Comparison of ENCODE assay signal across 9 mouse cellular contexts in the genomic region with DNA sequence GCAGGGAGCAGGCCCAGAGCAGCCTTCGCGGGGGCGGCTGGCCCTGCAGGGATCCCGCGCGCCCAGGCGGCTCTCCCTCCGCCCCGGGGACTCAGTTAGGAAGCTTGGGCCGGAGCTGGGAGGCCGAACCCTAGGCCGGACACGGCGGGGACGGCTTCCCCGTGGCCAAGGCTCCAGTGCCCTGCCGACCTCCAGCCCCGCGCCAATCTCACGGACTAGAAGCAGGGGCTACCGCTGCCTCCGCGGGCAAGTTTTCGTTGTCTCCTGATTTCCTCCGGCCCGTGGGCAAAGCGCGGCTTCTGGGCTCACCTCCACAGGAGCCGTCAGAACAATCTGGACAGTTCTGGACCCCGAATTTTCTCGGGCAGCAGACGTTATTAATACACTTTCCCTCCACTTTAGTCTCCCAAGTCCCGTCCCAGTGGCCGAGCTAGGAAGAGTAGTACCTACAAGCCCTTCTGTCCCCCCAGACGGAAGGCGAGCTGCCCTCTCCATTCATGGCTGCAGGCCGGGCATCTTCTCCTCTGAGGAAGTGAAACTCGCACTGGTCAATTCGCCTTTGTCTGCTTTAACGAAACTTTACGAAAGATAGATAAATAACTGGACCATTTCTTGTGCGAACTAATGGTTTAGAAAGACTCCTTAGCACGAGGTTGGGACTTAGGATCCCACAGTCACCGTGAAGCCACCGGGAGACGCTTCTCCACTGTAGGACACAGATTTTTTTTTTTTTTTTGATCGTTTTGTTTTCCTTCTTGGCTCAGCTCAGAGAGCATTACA. TPM values are rescaled to one million over a fixed set of nuclear protein-coding genes. Genes with fewer than 3 reads are reported as not detected.
DNase-seq lines count a peak whose midpoint lies in the region; ATAC-seq and TF ChIP-seq lines count a peak whose summit lies in the region.
"Had no signal": no experiment of that assay in that cellular context is flagged by ENCODE, and none has a peak within 500 bp of the region (broad histone marks: within the 10 kb centered on the region; RNA-seq: fewer than 3 reads in every experiment).

No protein-coding gene starts in this region.

- H3K9me3 ChIP-seq in ES-Bruce4 (replicated peaks; ENCODE audit: control insufficient read depth, insufficient read depth, low read length, poor library complexity, severe bottlenecking) = no peaks in the 10 kb centered on the region; the same call in 1 of the 2 replicates
- H3K9me3 ChIP-seq in embryonic facial prominence, embryonic 11.5 days (replicated peaks; ENCODE audit: control insufficient read depth, low read length) = no peaks in the 10 kb centered on the region
- H3K9me3 ChIP-seq in midbrain, embryonic 16.5 days (replicated peaks; ENCODE audit: control insufficient read depth, low read length, poor library complexity, severe bottlenecking) = no peaks in the 10 kb centered on the region

- TF ChIP-seq POLR2A in cerebellum, adult 2 months (IDR thresholded peaks at IDR 0.05; ENCODE audit: borderline replicate concordance, insufficient read depth, low read length) = no peak
- TF ChIP-seq POLR2A in ES-Bruce4 (IDR thresholded peaks at IDR 0.05; ENCODE audit: insufficient read depth, low read length) = no peak

- peak; percentile 14 to 55 for DNase-seq in cerebellum, adult 2 months
- peak; percentile 49 for DNase-seq in embryonic facial prominence, embryonic 11.5 days (ENCODE audit: low spot score)
- peak; percentile 51 for DNase-seq in heart, postnatal 4 days
- DNase-seq in left cerebral cortex, postnatal 4 days = peak; percentile 41
- DNase-seq in T-cell, adult 2 months (ENCODE audit: low spot score) = no peak

- no peaks in the 10 kb centered on the region for H3K36me3 ChIP-seq in ES-Bruce4 (ENCODE audit: control insufficient read depth, insufficient read depth, low read length, poor library complexity, severe bottlenecking)
- no peaks in the 10 kb centered on the region for H3K36me3 ChIP-seq in embryonic facial prominence, embryonic 11.5 days (replicated peaks; ENCODE audit: control insufficient read depth, insufficient read depth, low read depth, low read length)
- H3K36me3 ChIP-seq in midbrain, embryonic 16.5 days (ENCODE audit: control insufficient read depth, insufficient read depth, low read length) = no peaks in the 10 kb centered on the region

- peak overlapping the region; percentile 21; the same call in 1 of the 2 replicates for H3K4me2 ChIP-seq in embryonic facial prominence, embryonic 11.5 days (ENCODE audit: low read depth, low read length)
- H3K4me2 ChIP-seq in midbrain, embryonic 16.5 days (ENCODE audit: low read length) = peak overlapping the region; percentile 42

- TF ChIP-seq CTCF in cerebellum, adult 2 months (IDR thresholded peaks at IDR 0.05; ENCODE audit: borderline replicate concordance, insufficient read depth, low read depth, low read length) = no peak
- TF ChIP-seq CTCF in ES-Bruce4 (IDR thresholded peaks at IDR 0.05; ENCODE audit: low read depth, low read length) = no peak

- H3K27me3 ChIP-seq in cerebellum, adult 2 months (ENCODE audit: control insufficient read depth, insufficient read depth, low read length) = peaks cover 26% of the 10 kb centered on the region
- H3K27me3 ChIP-seq in ES-Bruce4 (ENCODE audit: control insufficient read depth, insufficient read depth, low read length, poor library complexity, severe bottlenecking) = peaks cover 53% of the 10 kb centered on the region
- H3K27me3 ChIP-seq in embryonic facial prominence, embryonic 11.5 days (ENCODE audit: control insufficient read depth, insufficient read depth, low read length) = peaks cover 57% of the 10 kb centered on the region
- H3K27me3 ChIP-seq in midbrain, embryonic 16.5 days (ENCODE audit: control insufficient read depth, insufficient read depth, low read depth, low read length) = peaks cover 17% of the 10 kb centered on the region

- no peaks in the 10 kb centered on the region for H3K4me1 ChIP-seq in cerebellum, adult 2 months (ENCODE audit: control insufficient read depth, insufficient read depth, low read length)
- no peaks in the 10 kb centered on the region for H3K4me1 ChIP-seq in ES-Bruce4 (ENCODE audit: control insufficient read depth, insufficient read depth, low read length)
- H3K4me1 ChIP-seq in embryonic facial prominence, embryonic 11.5 days (ENCODE audit: control insufficient read depth, insufficient read depth, low read length) = peaks cover 8% of the 10 kb centered on the region
- peaks cover 13% of the 10 kb centered on the region for H3K4me1 ChIP-seq in midbrain, embryonic 16.5 days (ENCODE audit: control insufficient read depth, insufficient read depth, low read length)

- H3K4me3 ChIP-seq in cerebellum, adult 2 months (replicated peaks; ENCODE audit: insufficient read depth, low read depth, low read length) = no peak overlapping the region
- peak overlapping the region; percentile 33 for H3K4me3 ChIP-seq in ES-Bruce4 (ENCODE audit: low read depth, low read length)
- no peak overlapping the region for H3K4me3 ChIP-seq in embryonic facial prominence, embryonic 11.5 days (ENCODE audit: low read depth, low read length)
- H3K4me3 ChIP-seq in midbrain, embryonic 16.5 days (ENCODE audit: low read depth, low read length) = peak overlapping the region; percentile 18

- peak overlapping the region; percentile 44 for H3K9ac ChIP-seq in ES-Bruce4 (ENCODE audit: low read depth, poor library complexity, severe bottlenecking)
- peak overlapping the region; percentile 13; the same call in 1 of the 2 replicates for H3K9ac ChIP-seq in embryonic facial prominence, embryonic 11.5 days (replicated peaks; ENCODE audit: low read length)
- H3K9ac ChIP-seq in midbrain, embryonic 16.5 days (ENCODE audit: low read depth, low read length) = peak overlapping the region; percentile 50
- H3K9ac ChIP-seq: liver, embryonic 14.5 days had no signal

- TF ChIP-seq EP300 in ES-Bruce4 (IDR thresholded peaks at IDR 0.05; ENCODE audit: insufficient read depth, low read depth, low read length) = no peak

- ATAC-seq in cerebellum, adult (ENCODE audit: insufficient number of reproducible peaks, low FRiP score, low TSS enrichment) = no peak
- ATAC-seq in embryonic facial prominence, embryonic 11.5 days (replicated peaks; ENCODE audit: insufficient number of reproducible peaks, low FRiP score, low TSS enrichment, low read depth) = no peak; the same call in 1 of the 2 replicates
- 0 out of 2 replicates have a peak, but pooled peaks have one; percentile 1 for ATAC-seq in midbrain, embryonic 16.5 days

- no peak overlapping the region for H3K27ac ChIP-seq in cerebellum, adult 2 months (ENCODE audit: insufficient read depth, low read length)
- no peak overlapping the region for H3K27ac ChIP-seq in ES-Bruce4 (ENCODE audit: insufficient read depth, low read length)
- no peak overlapping the region for H3K27ac ChIP-seq in embryonic facial prominence, embryonic 11.5 days (replicated peaks; ENCODE audit: low read depth, low read length)
- peak overlapping the region; percentile 72 for H3K27ac ChIP-seq in midbrain, embryonic 16.5 days (ENCODE audit: low read length)
- H3K27ac ChIP-seq: liver, embryonic 14.5 days had no signal

- WGBS in cerebellum, adult 2 months = 12% methylated on average over 47 of the region's 47 CpGs
- WGBS in embryonic facial prominence, embryonic 11.5 days = under 1% methylated on average over 47 of the region's 47 CpGs
- WGBS in midbrain, embryonic 16.5 days = 5% methylated on average over 47 of the region's 47 CpGs

- intact Hi-C loops in left cerebral cortex, postnatal 4 days (cut with DNase I) = loop anchor here (5.0 kb wide), 1 partner anchor 519 kb away; a partner anchor contains a TSS

RNA-seq across cellular contexts. Expression of a gene that starts 8.9 kb away (rescaled TPM):
- 0.21 and 0.29 TPM in 2 replicates for polyA plus RNA-seq in cerebellum, adult 2 months (2012; rRNA removed)
- polyA plus RNA-seq in ES-Bruce4 (2011; ENCODE audit: insufficient read depth, insufficient read length, low read depth, missing spikeins) = 0.40 and 0.60 TPM in 2 replicates
- polyA plus RNA-seq in embryonic facial prominence, embryonic 11.5 days (2014; fragmentation: Nextera tagmentation; extraction: Ambion mirVana) = 5.9 and 9.4 TPM in 2 replicates
- total RNA-seq in heart, postnatal 4 days (2021) = under 1 TPM in 1 of 2 experiments, not detected in 1; 0.09 TPM
- total RNA-seq in left cerebral cortex, postnatal 4 days (2021) = 10 to 100 TPM; 10.4 to 12.0 TPM
- polyA plus RNA-seq in midbrain, embryonic 16.5 days (2015; fragmentation: Nextera tagmentation; extraction: Ambion mirVana) = 9.8 and 11.0 TPM in 2 replicates
- polyA plus RNA-seq: liver, embryonic 14.5 days had no signal

Comparison
In these comparisons a context has a peak if more than half of its experiments do, and no peak if none do; other contexts are left out.
1. H3K4me3 ChIP-seq: peak in ES-Bruce4 (single experiment) and midbrain, embryonic 16.5 days (single experiment); none in cerebellum, adult 2 months (single experiment) and embryonic facial prominence, embryonic 11.5 days (single experiment).
2. Peak in every context shown above with its lines, with median percentiles within 50 percentile points of each other: H3K9ac ChIP-seq.